Comparison of ENCODE assay signal across 13 mouse cellular contexts in the genomic region with DNA sequence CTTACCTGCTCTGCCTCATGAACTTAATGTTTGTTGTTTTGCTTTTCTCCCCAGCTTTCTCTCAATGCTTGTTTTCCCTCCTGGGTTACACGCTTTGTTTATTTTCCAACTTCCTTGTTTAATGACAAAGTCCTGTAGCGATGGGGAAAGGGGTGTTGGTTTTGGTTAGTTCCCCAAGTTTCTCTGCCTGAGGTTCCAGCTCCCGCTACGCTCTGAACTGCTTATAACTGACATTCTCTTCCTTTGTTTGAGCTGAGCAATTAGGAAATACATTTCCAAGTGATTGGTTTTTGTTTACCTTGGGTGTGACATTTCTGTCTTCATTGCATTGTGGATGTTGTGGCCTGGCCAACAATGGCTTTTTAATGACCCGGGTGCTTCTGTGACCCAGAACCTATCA. TPM values are rescaled to one million over a fixed set of nuclear protein-coding genes. Genes with fewer than 3 reads are reported as not detected.
"Had no signal": no experiment of that assay in that cellular context is flagged by ENCODE, and none has a peak within 500 bp of the region (broad histone marks: within the 10 kb centered on the region; RNA-seq: fewer than 3 reads in every experiment).

No protein-coding gene starts in this region.

- ATAC-seq: hindbrain, postnatal 0 days; intestine, embryonic 15.5 days; midbrain, embryonic 16.5 days had no signal

- DNase-seq: kidney, adult 8-10 months; kidney, postnatal 25 days; layer of hippocampus, adult 9-11 months; layer of hippocampus, postnatal 36 days; right cerebral cortex, adult 18-20 months; right cerebral cortex, postnatal 25 days; thymus, adult 18-20 months had no signal

RNA-seq across cellular contexts. Expression of gene Gtsf1l, which starts 12.9 kb away (rescaled TPM):
- total RNA-seq: hindbrain, postnatal 0 days; layer of hippocampus, postnatal 36 days; left cerebral cortex, adult 8-10 months; left cerebral cortex, postnatal 25 days; megakaryocyte-erythroid progenitor cell, adult 5-6 weeks had no signal
